Comparison of ENCODE assay signal across 25 mouse cellular contexts in genomic region chr16:56378356-56378755, GRCm38 (mm10).
DNase-seq lines count a peak whose midpoint lies in the region; ATAC-seq and TF ChIP-seq lines count a peak whose summit lies in the region.
"Had no signal": no experiment of that assay in that cellular context is flagged by ENCODE, and none has a peak within 500 bp of the region (broad histone marks: within the 10 kb centered on the region; RNA-seq: fewer than 3 reads in every experiment).

No protein-coding gene starts in this region.

- H3K27me3 ChIP-seq in midbrain, postnatal 0 days (ENCODE audit: insufficient read depth, low read length) = no peaks in the 10 kb centered on the region
- no peaks in the 10 kb centered on the region for H3K27me3 ChIP-seq in midbrain, embryonic 15.5 days (replicated peaks)
- H3K27me3 ChIP-seq: CH12.LX; embryonic facial prominence, embryonic 13.5 days; embryonic facial prominence, embryonic 15.5 days; forebrain, embryonic 12.5 days; Patski had no signal

- no peak for TF ChIP-seq CTCF in midbrain, postnatal 0 days (IDR thresholded peaks at IDR 0.05)

- WGBS in midbrain, postnatal 0 days = 75% methylated on average over 2 of the region's 2 CpGs
- 84% methylated on average over 2 of the region's 2 CpGs for WGBS in midbrain, embryonic 15.5 days

- no peak overlapping the region for H3K4me2 ChIP-seq in midbrain, postnatal 0 days (ENCODE audit: low read depth, low read length, poor library complexity, severe bottlenecking)
- no peak overlapping the region for H3K4me2 ChIP-seq in midbrain, embryonic 15.5 days
- H3K4me2 ChIP-seq: embryonic facial prominence, embryonic 13.5 days; embryonic facial prominence, embryonic 15.5 days; forebrain, embryonic 12.5 days had no signal

- no peak for DNase-seq in cerebellum, adult 11 months
- DNase-seq in cerebellum, adult 9-11 months = peak; percentile 9
- no peak for DNase-seq in cerebellum, adult 8-10 months
- DNase-seq in cerebellum, postnatal 14 days = peak; percentile 13 to 35
- DNase-seq in cerebellum, adult 18-20 months = no peak
- peak; percentile 6 for DNase-seq in midbrain, postnatal 0 days (ENCODE audit: low spot score)
- DNase-seq: adrenal gland, adult 8-10 months; adrenal gland, postnatal 14 days; adrenal gland, postnatal 36 days; B cell, adult 2 months; embryo, embryonic 11 days had no signal

- H3K9me3 ChIP-seq in midbrain, postnatal 0 days (ENCODE audit: low read length) = no peaks in the 10 kb centered on the region
- H3K9me3 ChIP-seq in midbrain, embryonic 15.5 days = no peaks in the 10 kb centered on the region
- H3K9me3 ChIP-seq: embryonic facial prominence, embryonic 13.5 days; embryonic facial prominence, embryonic 15.5 days; forebrain, embryonic 10.5 days; forebrain, embryonic 12.5 days; G1E had no signal

- H3K9ac ChIP-seq in midbrain, postnatal 0 days (replicated peaks; ENCODE audit: low read length, poor library complexity, severe bottlenecking) = no peak overlapping the region
- H3K9ac ChIP-seq in midbrain, embryonic 15.5 days = no peak overlapping the region
- H3K9ac ChIP-seq: embryonic facial prominence, embryonic 13.5 days; embryonic facial prominence, embryonic 15.5 days; forebrain, embryonic 12.5 days had no signal

- no peaks in the 10 kb centered on the region for H3K36me3 ChIP-seq in midbrain, postnatal 0 days (ENCODE audit: insufficient read depth, low read length)
- no peaks in the 10 kb centered on the region for H3K36me3 ChIP-seq in midbrain, embryonic 15.5 days (replicated peaks)
- H3K36me3 ChIP-seq: embryonic facial prominence, embryonic 13.5 days; embryonic facial prominence, embryonic 15.5 days; forebrain, embryonic 10.5 days; forebrain, embryonic 12.5 days; G1E had no signal

- peak; percentile 67; the same call in 1 of the 2 replicates for ATAC-seq in cerebellum, adult (ENCODE audit: insufficient number of reproducible peaks, low FRiP score, low TSS enrichment)
- ATAC-seq in midbrain, postnatal 0 days (ENCODE audit: low FRiP score) = no peak
- ATAC-seq in midbrain, embryonic 15.5 days (replicated peaks) = no peak
- ATAC-seq: activated CD4-positive, CD25-positive, alpha-beta regulatory T cell, adult 4 months; CD4-positive, CD25-positive, alpha-beta regulatory T cell, adult 4 months; forebrain, embryonic 14.5 days; forebrain, embryonic 16.5 days; Patski had no signal

- no peaks in the 10 kb centered on the region for H3K4me1 ChIP-seq in midbrain, postnatal 0 days (ENCODE audit: insufficient read depth, low read length)
- H3K4me1 ChIP-seq in midbrain, embryonic 15.5 days = no peaks in the 10 kb centered on the region
- H3K4me1 ChIP-seq: embryonic facial prominence, embryonic 15.5 days; forebrain, embryonic 10.5 days; forebrain, embryonic 12.5 days had no signal

- no peak overlapping the region for H3K27ac ChIP-seq in midbrain, postnatal 0 days (ENCODE audit: low read depth, low read length)
- no peak overlapping the region for H3K27ac ChIP-seq in midbrain, embryonic 15.5 days
- H3K27ac ChIP-seq: embryonic facial prominence, embryonic 13.5 days; embryonic facial prominence, embryonic 15.5 days; forebrain, embryonic 10.5 days; forebrain, embryonic 12.5 days had no signal

- no peak overlapping the region for H3K4me3 ChIP-seq in midbrain, postnatal 0 days (ENCODE audit: low read depth, low read length)
- H3K4me3 ChIP-seq in midbrain, embryonic 15.5 days = no peak overlapping the region
- H3K4me3 ChIP-seq: embryonic facial prominence, embryonic 13.5 days; embryonic facial prominence, embryonic 15.5 days; erythroblast, embryonic 14.5 days; forebrain, embryonic 10.5 days; forebrain, embryonic 12.5 days had no signal

Comparison
In these comparisons a context has a peak if more than half of its experiments do, and no peak if none do; other contexts are left out.
1. DNase-seq: peak in cerebellum, adult 9-11 months (single experiment), cerebellum, postnatal 14 days (2 of 2) and midbrain, postnatal 0 days (single experiment); none in cerebellum, adult 11 months (single experiment), cerebellum, adult 8-10 months (single experiment) and cerebellum, adult 18-20 months (0 of 2).